Mouse (Mus musculus) ES-E14 (cell line): Measurements from ENCODE around the gene 1700024P04Rik. TPM values are rescaled to one million over a fixed set of nuclear protein-coding genes. Genes with fewer than 3 reads are reported as not detected.

Experiments
- DNase-seq: peaks from one replicate; pipeline ENCODE4 v3.0.0-alpha.2; 2013; ENCODE audit warnings: low read depth, low spot score
- H3K27ac ChIP-seq: 2 replicates; pipeline ENCODE4 v1.5.1; 2012; ENCODE audit warnings: low read depth, mild to moderate bottlenecking, low read length, moderate library complexity, mixed read lengths; ENCODE audit not compliant: poor library complexity, insufficient read depth, severe bottlenecking
- H3K36me3 ChIP-seq: 2 replicates; pipeline ENCODE4 v1.6.1; 2012; ENCODE audit warnings: mild to moderate bottlenecking, low read length, moderate library complexity, mixed read lengths; ENCODE audit not compliant: control insufficient read depth, poor library complexity, insufficient read depth, severe bottlenecking
- H3K4me1 ChIP-seq, 2 experiments: fragments of 150-350 bp in 1 of 2; sonication (generic) in 1 of 2; 2 replicates each; pipeline ENCODE4 v1.6.1; 2012; ENCODE audit warnings: low read length in 2 of 2, mild to moderate bottlenecking in 1 of 2, mixed read lengths in 1 of 2; ENCODE audit not compliant: control insufficient read depth in 2 of 2, insufficient read depth in 2 of 2, poor library complexity in 1 of 2
- H3K4me3 ChIP-seq, 2 experiments: fragments of 150-350 bp in 1 of 2; sonication (generic) in 1 of 2; 2 replicates each; pipeline ENCODE4 v1.5.1; 2012; ENCODE audit warnings: low read length in 2 of 2, low read depth in 1 of 2, mild to moderate bottlenecking in 1 of 2, mixed read lengths in 1 of 2; ENCODE audit not compliant: insufficient read depth in 1 of 2, poor library complexity in 1 of 2, severe bottlenecking in 1 of 2
- H3K9ac ChIP-seq: 2 replicates; pipeline ENCODE4 v1.6.1; 2012; ENCODE audit warnings: low read depth, mild to moderate bottlenecking, low read length, mixed read lengths; ENCODE audit not compliant: poor library complexity, insufficient read depth, severe bottlenecking
- H3K9me3 ChIP-seq: fragments of 150-350 bp; sonication (generic); 2 replicates; pipeline ENCODE4 v1.6.1; 2012; ENCODE audit warnings: low read depth, mild to moderate bottlenecking, low read length; ENCODE audit not compliant: control insufficient read depth, insufficient read depth
- CHD2 ChIP-seq: IDR thresholded peaks from 2 replicates; pipeline ENCODE4 v1.6.1; 2014; ENCODE audit warnings: mild to moderate bottlenecking, low read depth, low read length, inconsistent platforms
- HCFC1 ChIP-seq: IDR thresholded peaks from 2 replicates; pipeline ENCODE4 v1.6.1; 2012; ENCODE audit warnings: low read length, inconsistent platforms, borderline replicate concordance; ENCODE audit not compliant: insufficient read depth
- MAFK ChIP-seq: IDR thresholded peaks from 2 replicates; pipeline ENCODE4 v1.6.1; 2014; ENCODE audit warnings: mild to moderate bottlenecking, low read depth, low read length, inconsistent platforms; ENCODE audit not compliant: insufficient read depth
- ZC3H11A ChIP-seq: IDR thresholded peaks from 2 replicates; pipeline ENCODE4 v1.6.1; 2012; ENCODE audit warnings: low read depth, mild to moderate bottlenecking, inconsistent platforms, low read length, borderline replicate concordance
- ZNF384 ChIP-seq: IDR thresholded peaks from 2 replicates; pipeline ENCODE4 v1.6.1; 2012; ENCODE audit warnings: low read depth, low read length, inconsistent platforms
- in situ Hi-C, 2 experiments: fragments of 600-800 bp; cut with MboI; formaldehyde crosslinking; loops; one replicate each; pipeline ENCODE4 v1.15.1; 2025; ENCODE audit warnings: low sequenced_read_pairs in 2 of 2, inconsistent platforms in 1 of 2; ENCODE audit not compliant: unreplicated experiment in 2 of 2
- total RNA-seq: library from RNA; depleted of rRNA; stranded (reverse); fragments of 300-350 nt; gene quantifications from 2 replicates; pipeline ENCODE4 v1.2.3, GENCODE M21; 2012; rRNA removed

1700024P04Rik gene
- total RNA-seq, 1 experiment = not detected

GRCm38 (mm10) chr13:98942360-98942759 lies 42.0 kb downstream of the 1700024P04Rik start:
- no peak overlapping the region for H3K4me3 ChIP-seq
- H3K4me1 ChIP-seq = no peaks in the 10 kb centered on the region
- DNase-seq = no peak
- H3K36me3 ChIP-seq = no peaks in the 10 kb centered on the region
- H3K27ac ChIP-seq = no peak overlapping the region
- in situ Hi-C loops = no loop called here
- TF ChIP-seq ZNF384 (no peak), HCFC1 (no peak), CHD2 (no peak), ZC3H11A (no peak), MAFK (no peak)
- H3K9me3 ChIP-seq = no peaks in the 10 kb centered on the region
- no peak overlapping the region for H3K9ac ChIP-seq

GRCm38 (mm10) chr13:98941829-98942343 lies 42.5 kb downstream of the 1700024P04Rik start:
- DNase-seq = no peak
- no peak overlapping the region for H3K4me3 ChIP-seq
- no peak for TF ChIP-seq CHD2
- no peak for TF ChIP-seq HCFC1
- TF ChIP-seq ZC3H11A = no peak
- no peaks in the 10 kb centered on the region for H3K36me3 ChIP-seq
- H3K27ac ChIP-seq = no peak overlapping the region
- no peak overlapping the region for H3K9ac ChIP-seq
- no peaks in the 10 kb centered on the region for H3K4me1 ChIP-seq
- in situ Hi-C loops = no loop called here
- H3K9me3 ChIP-seq = no peaks in the 10 kb centered on the region

GRCm38 (mm10) chr13:98937108-98937507 lies 47.3 kb downstream of the 1700024P04Rik start:
- TF ChIP-seq CHD2 (no peak), HCFC1 (no peak), MAFK (no peak), ZNF384 (no peak), ZC3H11A (no peak)
- no peak overlapping the region for H3K4me3 ChIP-seq
- H3K9me3 ChIP-seq = no peaks in the 10 kb centered on the region
- in situ Hi-C loops = no loop called here
- H3K36me3 ChIP-seq = no peaks in the 10 kb centered on the region
- no peak for DNase-seq
- no peak overlapping the region for H3K27ac ChIP-seq
- no peak overlapping the region for H3K9ac ChIP-seq
- H3K4me1 ChIP-seq = no peaks in the 10 kb centered on the region

Other genes with a start within 250 kb of the 1700024P04Rik start
- gene Fcho2, start 169.1 kb downstream of the 1700024P04Rik start, total RNA-seq = 12.1 and 13.6 TPM in 2 replicates
- 133 and 148 TPM in 2 replicates for gene Tnpo1, start 58.2 kb downstream of the 1700024P04Rik start, total RNA-seq
- gene Zfp366, start 200.3 kb upstream of the 1700024P04Rik start, total RNA-seq = 0.04 TPM in 1 of 2 replicates, not detected in the other